Mouse (Mus musculus): ENCODE results near the gene Mamdc2.

DNA sequence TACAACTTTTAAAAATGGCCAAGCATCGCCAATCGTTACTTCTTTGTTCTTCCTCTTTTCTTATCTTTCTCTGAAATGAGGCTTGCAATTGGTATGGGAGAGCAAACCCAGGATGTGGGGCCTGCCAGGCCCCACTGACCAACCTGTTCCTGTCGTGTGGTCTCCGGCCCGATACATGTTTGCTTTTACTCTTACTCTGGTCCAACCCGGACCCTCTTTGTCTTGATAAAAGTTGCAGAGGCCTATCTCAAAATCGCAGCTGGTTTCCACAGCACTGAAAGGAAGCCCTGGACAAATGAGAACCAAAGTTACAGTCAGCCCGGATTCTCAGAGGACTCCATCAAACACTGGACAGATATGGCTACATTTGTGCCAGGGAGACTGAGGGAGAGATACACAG is 95.1 kb downstream of the Mamdc2 start:
- TF ChIP-seq CTCF (IDR thresholded peaks at IDR 0.05; ENCODE audit: low read depth) (no peak), EP300 (optimal IDR thresholded peaks at IDR 0.05) (no peak)
